Mouse (Mus musculus) left cerebral cortex, postnatal 25 days (tissue): ENCODE measurements around the gene Mup11. TPM values are rescaled to one million over a fixed set of nuclear protein-coding genes. Genes with fewer than 3 reads are reported as not detected.
"Not testable (repeated sequence)": the region's sequence is repeated elsewhere in the genome, so short reads cannot be mapped to it uniquely, and the experiment has no call there.

Experiments
- DNase-seq, 2 experiments: peaks; one replicate each; pipeline ENCODE4 v3.0.0; 2022; ENCODE audit warnings: low spot score in 2 of 2, mixed read lengths in 1 of 2
- intact Hi-C: fragments of 180-260 bp; cut with DNase I; formaldehyde crosslinking; loops from one replicate; pipeline ENCODE4 v1.15.1; 2025
- total RNA-seq, 2 experiments: library from RNA; stranded (reverse); gene quantifications; 2 replicates each; pipeline ENCODE4 v1.2.3; 2021

The Mup11 gene
- total RNA-seq: not detected

DNA sequence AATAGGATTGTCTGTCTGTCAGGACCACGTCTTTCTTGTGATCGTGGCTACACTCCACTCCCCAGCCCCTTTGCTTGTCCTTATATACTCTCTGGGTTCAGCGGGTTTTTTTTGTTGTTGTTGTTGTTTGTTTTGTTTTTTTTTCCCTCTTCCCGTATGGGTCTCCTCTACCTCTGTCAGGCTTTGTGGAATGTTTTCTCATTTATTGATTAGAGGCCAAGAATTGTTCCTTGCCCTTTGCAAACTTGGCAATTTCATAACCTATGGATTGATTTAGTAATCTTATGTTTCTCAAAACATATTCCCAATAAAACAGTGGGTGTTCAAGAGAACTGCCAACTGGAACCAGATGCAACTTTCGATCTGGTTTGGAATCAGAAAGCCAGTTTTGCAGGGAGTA lies at the start of gene Mup11:
TSS of gene Mup11 (minus strand) at position 101 of the 400 bp plus-strand sequence.
- DNase-seq, intact Hi-C loops: not testable (repeated sequence)

Other genes starting within 250 kb of the Mup11 start
- not detected for gene Mup9, start 240.5 kb downstream of the Mup11 start, total RNA-seq
- gene Mup1, start 160.5 kb downstream of the Mup11 start, total RNA-seq: not detected
- not detected for gene Mup10, start 80.2 kb downstream of the Mup11 start, total RNA-seq
- not detected for gene Mup12, start 78.9 kb upstream of the Mup11 start, total RNA-seq
- not detected for gene Mup22, start 159.1 kb upstream of the Mup11 start, total RNA-seq